Mouse (Mus musculus): ENCODE results near the gene Tssk3. TPM values are rescaled to one million over a fixed set of nuclear protein-coding genes. Genes with fewer than 3 reads are reported as not detected.

The Tssk3 gene
- polyA plus RNA-seq, 2 experiments, result not detected

DNA sequence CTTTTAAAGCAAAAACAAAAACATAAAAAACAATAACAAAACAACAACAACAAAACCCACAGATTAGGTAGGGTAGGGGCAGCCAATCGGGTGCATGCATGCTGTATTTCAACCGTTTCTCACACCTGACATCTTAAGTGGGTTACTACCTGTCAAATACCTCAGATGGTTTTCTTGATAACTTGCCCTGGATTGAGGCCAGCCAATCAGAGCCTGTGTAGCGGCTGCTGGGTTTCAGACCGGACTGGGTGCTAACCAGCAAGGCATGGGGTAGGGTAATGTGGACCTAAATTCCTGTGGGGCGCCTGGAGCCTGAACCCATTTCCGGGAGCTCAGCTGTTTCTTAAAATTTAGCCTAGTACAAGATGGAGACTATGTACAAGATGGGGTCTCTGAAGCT is 49.7 kb downstream of the Tssk3 start:
- no peak for TF ChIP-seq EP300 (IDR thresholded peaks at IDR 0.05; ENCODE audit: low read depth)
- TF ChIP-seq CTCF (IDR thresholded peaks at IDR 0.05; ENCODE audit: low read depth), result no peak
- Histone ChIP-seq H3K27me3 (ENCODE audit: control insufficient read depth, insufficient read depth, low read length) (peaks cover 43% of the 10 kb centered on the region), H3K36me3 (replicated peaks; ENCODE audit: control insufficient read depth, insufficient read depth, low read depth) (no peaks in the 10 kb centered on the region), H3K9me3 (ENCODE audit: control insufficient read depth, low read length) (no peaks in the 10 kb centered on the region), H3K4me1 (replicated peaks; ENCODE audit: control insufficient read depth in 2 of 2, insufficient read depth in 2 of 2, low read length in 1 of 2) (no peaks in the 10 kb centered on the region), H3K9ac (replicated peaks) (no peak overlapping the region), H3K27ac (no peak overlapping the region), H3K4me3 (ENCODE audit: insufficient read depth in 1 of 2, low read depth in 2 of 2, low read length in 2 of 2) (no peak overlapping the region), H3K4me2 (ENCODE audit: low read depth) (no peak overlapping the region)
- ATAC-seq (ENCODE audit: insufficient read depth) (no peak), DNase-seq (ENCODE audit: low read depth in 3 of 3, low spot score in 3 of 3) (no peak)
- 31% methylated on average over 6 of the region's 6 CpGs for WGBS (ENCODE audit: insufficient replicate concordance)

DNA sequence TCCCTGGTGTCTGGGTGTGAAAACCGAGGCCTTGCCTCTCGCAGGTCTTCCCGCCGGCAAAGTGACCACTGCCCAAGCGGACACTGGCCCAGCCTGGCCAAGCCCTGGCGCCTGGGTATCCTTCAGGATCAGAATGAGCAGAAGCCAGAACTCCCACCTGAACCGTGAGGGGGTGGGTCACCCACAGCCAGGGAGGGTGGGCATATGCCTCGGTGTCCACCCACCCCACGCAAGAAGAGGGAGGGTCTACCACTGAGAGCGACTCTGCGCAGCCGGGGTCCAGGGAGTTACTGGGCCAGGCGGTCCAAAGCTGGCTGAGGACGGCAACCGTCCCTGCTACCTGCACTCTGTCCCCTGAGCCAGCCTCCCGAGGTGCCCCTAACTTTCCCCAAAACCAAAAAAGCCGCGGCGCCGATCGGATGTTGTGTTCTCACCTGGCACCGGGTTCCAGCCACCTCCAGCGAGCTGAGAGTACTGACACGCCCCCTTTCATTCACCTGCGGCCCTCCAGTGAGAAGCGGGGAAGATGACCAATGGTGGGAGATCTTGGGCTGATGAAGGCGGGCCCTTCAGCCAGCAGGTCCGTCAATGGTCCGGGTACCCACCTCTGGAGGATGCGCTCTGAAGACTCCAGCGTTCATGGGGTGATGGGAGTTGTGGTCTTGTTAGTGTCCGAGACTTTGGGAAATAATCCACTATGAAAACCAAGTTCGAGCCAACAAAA is 50.3 kb downstream of the Tssk3 start, which contains the start of gene Zbtb8b:
Zbtb8b (minus strand) TSS at position 514 of the 724 bp plus-strand sequence.
- H3K36me3 ChIP-seq (replicated peaks; ENCODE audit: control insufficient read depth, insufficient read depth, low read depth), result no peaks in the 10 kb centered on the region
- no peak within 1 kb of the TSS for H3K27ac ChIP-seq
- no peak for DNase-seq (ENCODE audit: low read depth in 3 of 3, low spot score in 3 of 3)
- H3K9me3 ChIP-seq (ENCODE audit: control insufficient read depth, low read length), result no peaks in the 10 kb centered on the region
- ATAC-seq (ENCODE audit: insufficient read depth), result no peak
- H3K9ac ChIP-seq (replicated peaks), result no peak within 1 kb of the TSS
- H3K4me2 ChIP-seq (ENCODE audit: low read depth), result peak within 1 kb of the TSS; percentile 38
- H3K4me1 ChIP-seq (replicated peaks; ENCODE audit: control insufficient read depth in 2 of 2, insufficient read depth in 2 of 2, low read length in 1 of 2), result no peaks in the 10 kb centered on the region
- peak within 1 kb of the TSS; percentile 11 to 31; a peak in 2 of 4 replicates for H3K4me3 ChIP-seq (ENCODE audit: insufficient read depth in 1 of 2, low read depth in 2 of 2, low read length in 2 of 2)
- peaks cover 43% of the 10 kb centered on the region for H3K27me3 ChIP-seq (ENCODE audit: control insufficient read depth, insufficient read depth, low read length)
- WGBS (ENCODE audit: insufficient replicate concordance), result 7% methylated on average over 33 of the region's 33 CpGs
- TF ChIP-seq EP300 (IDR thresholded peaks at IDR 0.05; ENCODE audit: low read depth) (no peak), CTCF (IDR thresholded peaks at IDR 0.05; ENCODE audit: low read depth) (no peak)

Other genes starting within 250 kb of the Tssk3 start
- gene C77080, start 229.6 kb downstream of the Tssk3 start, polyA plus RNA-seq (2012; rRNA removed), result 1.2 and 1.5 TPM in 2 replicates
- 0.74 and 0.91 TPM in 2 replicates for gene C77080, start 229.6 kb downstream of the Tssk3 start, polyA plus RNA-seq (2014; fragmentation: Nextera tagmentation; extraction: Ambion mirVana)
- 0.01 and 0.03 TPM in 2 replicates for gene Sync, start 203.4 kb downstream of the Tssk3 start, polyA plus RNA-seq (2012; rRNA removed)
- 0.08 TPM in 1 of 2 replicates, not detected in the other for gene Sync, start 203.4 kb downstream of the Tssk3 start, polyA plus RNA-seq (2014; fragmentation: Nextera tagmentation; extraction: Ambion mirVana)
- 45.8 and 60.8 TPM in 2 replicates for gene Rbbp4, start 155.7 kb downstream of the Tssk3 start, polyA plus RNA-seq (2012; rRNA removed)
- gene Rbbp4, start 155.7 kb downstream of the Tssk3 start, polyA plus RNA-seq (2014; fragmentation: Nextera tagmentation; extraction: Ambion mirVana), result 241 and 248 TPM in 2 replicates
- gene Zbtb8os, start 155.3 kb downstream of the Tssk3 start, polyA plus RNA-seq (2012; rRNA removed), result 22.3 and 24.5 TPM in 2 replicates
- 33.2 and 33.8 TPM in 2 replicates for gene Zbtb8os, start 155.3 kb downstream of the Tssk3 start, polyA plus RNA-seq (2014; fragmentation: Nextera tagmentation; extraction: Ambion mirVana)
- gene Zbtb8a, start 112.9 kb downstream of the Tssk3 start, polyA plus RNA-seq (2012; rRNA removed), result 1.8 and 2.1 TPM in 2 replicates
- 0.41 and 1.1 TPM in 2 replicates for gene Zbtb8a, start 112.9 kb downstream of the Tssk3 start, polyA plus RNA-seq (2014; fragmentation: Nextera tagmentation; extraction: Ambion mirVana)
- 0.31 and 0.39 TPM in 2 replicates for gene Zbtb8b, start 50.2 kb downstream of the Tssk3 start, polyA plus RNA-seq (2012; rRNA removed)
- 0.80 and 0.91 TPM in 2 replicates for gene Zbtb8b, start 50.2 kb downstream of the Tssk3 start, polyA plus RNA-seq (2014; fragmentation: Nextera tagmentation; extraction: Ambion mirVana)
- gene Bsdc1, start 29.4 kb downstream of the Tssk3 start, polyA plus RNA-seq (2012; rRNA removed), result 30.5 and 34.7 TPM in 2 replicates
- 52.1 and 52.4 TPM in 2 replicates for gene Bsdc1, start 29.4 kb downstream of the Tssk3 start, polyA plus RNA-seq (2014; fragmentation: Nextera tagmentation; extraction: Ambion mirVana)
- 0.40 and 0.54 TPM in 2 replicates for gene Fam229a, start 168 bp upstream of the Tssk3 start, polyA plus RNA-seq (2012; rRNA removed)
- gene Fam229a, start 168 bp upstream of the Tssk3 start, polyA plus RNA-seq (2014; fragmentation: Nextera tagmentation; extraction: Ambion mirVana), result 0.37 and 0.44 TPM in 2 replicates
- gene Marcksl1, start 22.6 kb upstream of the Tssk3 start, polyA plus RNA-seq (2012; rRNA removed), result 30.6 and 34.8 TPM in 2 replicates
- gene Marcksl1, start 22.6 kb upstream of the Tssk3 start, polyA plus RNA-seq (2014; fragmentation: Nextera tagmentation; extraction: Ambion mirVana), result 38.2 and 42.0 TPM in 2 replicates
- 59.4 and 76.5 TPM in 2 replicates for gene Hdac1, start 51.7 kb upstream of the Tssk3 start, polyA plus RNA-seq (2012; rRNA removed)
- gene Hdac1, start 51.7 kb upstream of the Tssk3 start, polyA plus RNA-seq (2014; fragmentation: Nextera tagmentation; extraction: Ambion mirVana), result 107 and 114 TPM in 2 replicates
- gene Lck, start 82.6 kb upstream of the Tssk3 start, polyA plus RNA-seq (2012; rRNA removed), result 2.7 and 3.1 TPM in 2 replicates
- 3.9 TPM in 2 replicates for gene Lck, start 82.6 kb upstream of the Tssk3 start, polyA plus RNA-seq (2014; fragmentation: Nextera tagmentation; extraction: Ambion mirVana)
- gene Fam167b, start 87.5 kb upstream of the Tssk3 start, polyA plus RNA-seq (2012; rRNA removed), result 7.6 TPM in 2 replicates
- gene Fam167b, start 87.5 kb upstream of the Tssk3 start, polyA plus RNA-seq (2014; fragmentation: Nextera tagmentation; extraction: Ambion mirVana), result 5.4 and 5.8 TPM in 2 replicates
- gene Eif3i, start 109.6 kb upstream of the Tssk3 start, polyA plus RNA-seq (2012; rRNA removed), result 223 and 242 TPM in 2 replicates
- 201 and 225 TPM in 2 replicates for gene Eif3i, start 109.6 kb upstream of the Tssk3 start, polyA plus RNA-seq (2014; fragmentation: Nextera tagmentation; extraction: Ambion mirVana)
- 78.5 and 84.2 TPM in 2 replicates for gene Tmem234, start 109.6 kb upstream of the Tssk3 start, polyA plus RNA-seq (2012; rRNA removed)
- 108 and 129 TPM in 2 replicates for gene Tmem234, start 109.6 kb upstream of the Tssk3 start, polyA plus RNA-seq (2014; fragmentation: Nextera tagmentation; extraction: Ambion mirVana)
- 0.28 and 0.47 TPM in 2 replicates for gene Dcdc2b, start 123.2 kb upstream of the Tssk3 start, polyA plus RNA-seq (2012; rRNA removed)
- gene Dcdc2b, start 123.2 kb upstream of the Tssk3 start, polyA plus RNA-seq (2014; fragmentation: Nextera tagmentation; extraction: Ambion mirVana), result 0.19 and 0.61 TPM in 2 replicates
- gene Iqcc, start 128.1 kb upstream of the Tssk3 start, polyA plus RNA-seq (2012; rRNA removed), result 6.2 and 8.8 TPM in 2 replicates
- gene Iqcc, start 128.1 kb upstream of the Tssk3 start, polyA plus RNA-seq (2014; fragmentation: Nextera tagmentation; extraction: Ambion mirVana), result 7.0 and 9.2 TPM in 2 replicates
- 5.7 and 12.0 TPM in 2 replicates for gene Ccdc28b, start 132.9 kb upstream of the Tssk3 start, polyA plus RNA-seq (2012; rRNA removed)
- gene Ccdc28b, start 132.9 kb upstream of the Tssk3 start, polyA plus RNA-seq (2014; fragmentation: Nextera tagmentation; extraction: Ambion mirVana), result 11.0 and 12.4 TPM in 2 replicates
- gene Txlna, start 150.0 kb upstream of the Tssk3 start, polyA plus RNA-seq (2012; rRNA removed), result 12.2 and 17.0 TPM in 2 replicates
- gene Txlna, start 150.0 kb upstream of the Tssk3 start, polyA plus RNA-seq (2014; fragmentation: Nextera tagmentation; extraction: Ambion mirVana), result 26.3 and 30.3 TPM in 2 replicates
- gene Kpna6, start 181.7 kb upstream of the Tssk3 start, polyA plus RNA-seq (2012; rRNA removed), result 8.9 and 10.1 TPM in 2 replicates
- 5.4 and 7.1 TPM in 2 replicates for gene Kpna6, start 181.7 kb upstream of the Tssk3 start, polyA plus RNA-seq (2014; fragmentation: Nextera tagmentation; extraction: Ambion mirVana)
- gene Tmem39b, start 205.8 kb upstream of the Tssk3 start, polyA plus RNA-seq (2012; rRNA removed), result 9.3 and 11.3 TPM in 2 replicates
- 5.5 and 6.0 TPM in 2 replicates for gene Tmem39b, start 205.8 kb upstream of the Tssk3 start, polyA plus RNA-seq (2014; fragmentation: Nextera tagmentation; extraction: Ambion mirVana)

Data from liver, embryonic 14.5 days (tissue).